Mouse (Mus musculus) bone marrow macrophage, adult 2 months (primary cell): Measurements from ENCODE around the gene Cnpy2. TPM values are rescaled to one million over a fixed set of nuclear protein-coding genes. Genes with fewer than 3 reads are reported as not detected.

Experiments
- H3K27ac ChIP-seq: 2 replicates; pipeline ENCODE4 v1.5.1; 2012; ENCODE audit warnings: low read depth, low read length; ENCODE audit not compliant: insufficient read depth
- H3K4me1 ChIP-seq: 2 replicates; pipeline ENCODE4 v1.6.1; 2012; ENCODE audit warnings: low read length; ENCODE audit not compliant: control insufficient read depth, insufficient read depth
- H3K4me3 ChIP-seq: 2 replicates; pipeline ENCODE4 v1.5.1; 2012; ENCODE audit warnings: mild to moderate bottlenecking, low read length, moderate library complexity; ENCODE audit not compliant: insufficient read depth
- CTCF ChIP-seq: IDR thresholded peaks from 2 replicates; pipeline ENCODE4 v1.5.1; 2012; ENCODE audit warnings: low read depth, mild to moderate bottlenecking, low read length, moderate library complexity
- POLR2A ChIP-seq: IDR thresholded peaks from 2 replicates; pipeline ENCODE4 v1.6.1; 2012; ENCODE audit warnings: mild to moderate bottlenecking, low read depth, low read length, borderline replicate concordance
- polyA plus RNA-seq: library from polyadenylated mRNA; stranded (reverse); fragments of >200 nt; gene quantifications from 2 replicates; pipeline ENCODE4 v1.2.4, GENCODE M21; 2012; ENCODE audit not compliant: missing spikeins, insufficient read depth, insufficient read length

Cnpy2 gene
- polyA plus RNA-seq, 1 experiment, result 78.6 TPM

DNA sequence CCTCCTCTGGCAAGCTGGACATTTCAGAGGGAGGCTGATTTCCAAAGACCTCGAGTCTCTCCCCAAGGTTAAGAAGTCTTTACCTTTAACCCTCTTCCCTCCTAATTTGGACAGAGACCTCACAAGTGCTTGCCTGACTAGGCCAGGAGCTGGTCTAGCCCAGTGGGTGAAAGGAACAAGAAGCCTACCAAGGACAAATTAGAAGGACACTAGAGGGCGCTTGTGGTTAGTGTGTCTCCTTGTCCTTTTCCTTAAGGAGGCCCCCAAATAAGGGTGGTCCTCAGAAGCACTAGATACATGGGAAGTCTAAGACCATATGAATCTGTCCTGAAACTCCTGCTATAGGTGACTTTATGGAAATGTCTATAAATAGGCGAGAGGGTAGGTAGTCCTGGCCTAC lies 40.3 kb downstream of the Cnpy2 start:
- Histone ChIP-seq H3K4me3 (no peak overlapping the region), H3K27ac (no peak overlapping the region), H3K4me1 (peaks cover 2% of the 10 kb centered on the region; the same call in 1 of the 2 replicates)
- TF ChIP-seq POLR2A (no peak), CTCF (peak; percentile 33; the same call in 1 of the 2 replicates)

DNA sequence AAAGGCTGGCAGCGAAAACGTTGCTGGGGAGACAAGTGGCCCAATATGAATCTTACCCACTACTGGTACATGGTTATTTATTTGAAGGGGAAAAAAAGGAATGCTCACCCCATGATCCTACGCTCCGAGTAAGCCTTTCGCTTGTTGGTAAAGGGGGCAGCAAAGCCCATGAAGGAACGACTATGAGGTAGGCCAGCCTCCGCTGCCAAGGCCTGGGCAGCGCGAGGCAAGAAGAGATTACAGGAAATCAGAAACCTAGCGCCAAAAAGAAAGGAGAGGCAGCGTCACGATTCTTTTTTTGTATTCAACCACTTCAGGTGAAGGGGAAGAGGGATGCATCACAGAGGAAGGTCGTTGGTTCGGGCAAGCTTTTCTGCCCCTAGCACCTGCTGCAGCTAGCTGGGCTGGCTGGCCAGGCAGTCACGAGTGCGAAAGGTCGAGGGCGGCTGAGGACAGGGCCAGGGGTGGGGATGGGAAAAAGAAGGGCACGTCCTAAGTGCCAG lies 45.7 kb downstream of the Cnpy2 start:
- peak overlapping the region; percentile 79 for H3K4me3 ChIP-seq
- TF ChIP-seq CTCF (no peak), POLR2A (no peak)
- peak overlapping the region; percentile 61 for H3K27ac ChIP-seq
- H3K4me1 ChIP-seq, result peaks cover 34% of the 10 kb centered on the region

DNA sequence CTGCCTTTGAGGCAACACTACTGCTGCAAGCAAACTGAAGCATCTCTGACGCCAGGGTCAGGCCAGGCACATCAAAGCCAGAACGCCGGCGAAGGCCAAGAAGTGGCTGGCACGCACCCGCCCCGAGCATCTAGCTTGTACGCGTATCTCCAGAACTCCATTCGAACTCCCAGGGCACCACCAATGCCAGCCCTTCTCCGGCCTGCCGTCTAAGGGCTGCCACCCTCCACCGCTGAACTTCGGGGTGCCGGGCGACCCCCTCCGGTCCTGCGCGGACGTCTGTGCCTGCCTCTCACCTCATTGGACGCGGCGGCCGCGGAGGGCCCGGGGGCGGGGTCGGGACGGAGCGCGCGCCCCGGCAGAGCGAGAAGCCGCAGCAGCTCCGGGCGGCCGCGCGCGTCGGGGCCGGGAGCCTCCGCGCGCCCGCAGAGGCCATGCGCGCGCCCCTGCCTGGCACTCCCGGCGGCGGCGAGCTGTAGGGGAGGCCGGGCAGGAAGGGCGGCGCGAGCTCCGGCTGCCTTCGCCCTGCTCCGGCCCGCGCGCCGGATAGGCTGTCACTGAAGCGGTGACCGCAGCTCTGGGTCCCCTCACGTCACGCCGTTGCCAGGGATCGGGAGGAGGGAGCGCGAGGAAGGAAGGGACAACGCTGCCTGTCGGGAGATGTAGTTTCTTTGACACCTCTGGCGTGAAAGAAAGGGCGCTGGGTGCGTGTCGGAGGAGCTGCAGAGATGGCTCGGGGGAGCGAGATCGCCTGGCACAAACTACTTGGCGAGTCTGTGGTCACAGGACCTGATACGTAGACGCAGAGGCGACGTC lies 46.4 kb downstream of the Cnpy2 start, which contains the start of gene Coq10a:
Coq10a (minus strand) TSS at position 596 of the 816 bp plus-strand sequence.
- TF ChIP-seq POLR2A (0 out of 2 replicates have a peak, but pooled peaks have one; percentile 20), CTCF (no peak)
- peak within 1 kb of the TSS; percentile 93 for H3K27ac ChIP-seq
- H3K4me1 ChIP-seq, result peaks cover 35% of the 10 kb centered on the region
- H3K4me3 ChIP-seq, result peak within 1 kb of the TSS; percentile 79

DNA sequence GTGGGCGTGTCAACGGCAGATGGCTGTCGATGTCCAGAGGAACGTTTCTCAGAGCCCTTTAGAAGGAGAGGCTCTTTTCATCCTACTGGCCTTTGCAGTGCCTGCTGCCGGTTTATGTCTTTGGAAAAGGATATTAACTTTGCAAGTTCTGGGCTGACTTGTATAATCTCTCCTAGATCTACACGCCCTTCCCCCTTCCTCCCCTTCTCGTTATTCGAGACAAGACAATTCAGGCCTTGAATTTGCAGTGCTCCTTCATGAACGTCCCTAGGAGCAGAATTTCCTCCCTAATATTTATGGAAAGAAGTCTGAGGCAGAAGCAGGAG lies 46.9 kb downstream of the Cnpy2 start:
- H3K4me3 ChIP-seq, result peak overlapping the region; percentile 79
- no peak for TF ChIP-seq POLR2A
- TF ChIP-seq CTCF, result no peak

DNA sequence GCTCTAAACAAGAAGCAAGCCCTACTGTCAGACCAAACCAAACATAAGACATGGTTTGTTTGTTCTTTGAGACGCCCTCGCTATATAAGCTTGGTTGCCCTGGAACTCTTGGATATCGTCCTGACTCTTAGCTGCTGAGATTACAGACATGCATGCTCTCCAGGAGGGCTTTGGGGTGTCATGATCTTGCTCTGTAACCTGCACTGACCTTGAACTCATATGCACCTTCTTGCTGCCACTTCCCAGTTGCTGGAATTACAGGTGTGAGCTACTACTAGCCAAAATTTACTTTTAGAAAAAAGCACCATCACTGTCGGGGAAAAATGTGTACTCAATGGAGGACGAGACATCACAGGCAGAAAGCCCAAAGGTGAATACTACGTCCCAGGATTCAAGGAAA lies 47.3 kb downstream of the Cnpy2 start:
- H3K4me1 ChIP-seq, result peaks cover 42% of the 10 kb centered on the region
- peak overlapping the region; percentile 79 for H3K4me3 ChIP-seq
- H3K27ac ChIP-seq, result peak overlapping the region; percentile 93
- TF ChIP-seq POLR2A (no peak), CTCF (no peak)

More for the DNA sequence above, 46.9 kb downstream of the Cnpy2 start:
- Histone ChIP-seq H3K4me1 (peaks cover 40% of the 10 kb centered on the region), H3K27ac (peak overlapping the region; percentile 93)

DNA sequence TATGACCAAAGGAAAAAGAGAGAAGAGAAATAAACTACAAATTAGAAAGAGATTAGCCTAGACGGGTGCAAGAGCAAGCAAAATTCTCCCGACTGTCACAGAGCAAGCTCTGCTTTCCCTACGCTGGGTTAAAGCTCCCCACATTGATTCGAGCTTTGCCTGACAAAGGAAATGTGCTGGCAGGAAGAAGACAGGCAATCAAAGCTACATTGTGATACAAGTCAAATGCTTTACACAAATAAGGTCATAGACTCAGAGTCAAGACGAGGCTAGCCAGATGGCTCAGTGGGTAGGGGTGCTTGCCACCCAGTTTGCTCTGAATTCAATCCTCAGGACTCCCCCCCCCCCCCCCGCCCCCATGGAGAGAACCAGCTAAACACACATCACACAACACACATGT lies 47.8 kb downstream of the Cnpy2 start:
- no peak overlapping the region; the same call in 1 of the 2 replicates for H3K4me3 ChIP-seq
- TF ChIP-seq CTCF (no peak), POLR2A (no peak)
- peak overlapping the region; percentile 93; the same call in 1 of the 2 replicates for H3K27ac ChIP-seq
- H3K4me1 ChIP-seq, result peaks cover 42% of the 10 kb centered on the region

DNA sequence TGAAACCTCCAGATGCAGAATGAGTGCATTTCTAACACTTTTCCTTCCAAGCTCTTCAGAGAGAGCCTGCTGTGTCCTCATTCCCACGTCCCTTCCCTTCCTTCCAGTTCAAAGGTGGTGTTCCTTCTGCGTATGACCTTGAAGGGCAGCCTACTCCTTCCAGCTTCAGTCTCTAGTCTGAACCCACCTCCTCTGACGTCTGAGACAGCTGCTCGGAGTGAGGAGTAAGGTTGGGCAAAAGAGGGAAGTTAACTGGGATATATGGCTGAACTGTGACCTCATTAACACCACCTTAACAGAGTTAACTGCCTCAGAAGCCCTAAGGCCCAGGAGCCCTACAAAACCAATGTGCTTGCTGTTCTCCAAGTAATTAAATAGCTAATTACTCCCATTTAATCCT lies 48.3 kb downstream of the Cnpy2 start:
- H3K4me3 ChIP-seq, result no peak overlapping the region; the same call in 1 of the 2 replicates
- H3K27ac ChIP-seq, result peak overlapping the region; percentile 43
- no peak for TF ChIP-seq CTCF
- TF ChIP-seq POLR2A, result no peak
- H3K4me1 ChIP-seq, result peaks cover 42% of the 10 kb centered on the region

DNA sequence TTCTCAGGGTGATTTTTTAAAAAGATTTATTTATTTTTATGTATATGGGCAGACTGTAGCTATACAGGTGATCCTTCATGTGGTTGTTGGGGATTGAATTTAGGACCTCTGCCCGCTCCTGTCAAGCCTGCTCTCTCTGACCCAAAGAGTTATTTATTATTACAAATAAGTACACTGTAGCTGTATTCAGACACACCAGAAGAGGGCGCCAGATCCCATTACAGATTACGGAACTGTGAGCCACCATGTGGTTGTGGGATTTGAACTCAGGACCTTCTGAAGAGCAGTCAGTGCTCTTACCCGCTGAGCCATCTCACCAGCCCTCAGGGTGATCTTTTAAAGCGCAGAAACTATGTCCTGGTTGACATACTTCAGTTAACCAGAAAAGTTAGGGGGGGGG lies 49.9 kb downstream of the Cnpy2 start:
- Histone ChIP-seq H3K4me1 (peaks cover 50% of the 10 kb centered on the region), H3K27ac (peak overlapping the region; percentile 58)

DNA sequence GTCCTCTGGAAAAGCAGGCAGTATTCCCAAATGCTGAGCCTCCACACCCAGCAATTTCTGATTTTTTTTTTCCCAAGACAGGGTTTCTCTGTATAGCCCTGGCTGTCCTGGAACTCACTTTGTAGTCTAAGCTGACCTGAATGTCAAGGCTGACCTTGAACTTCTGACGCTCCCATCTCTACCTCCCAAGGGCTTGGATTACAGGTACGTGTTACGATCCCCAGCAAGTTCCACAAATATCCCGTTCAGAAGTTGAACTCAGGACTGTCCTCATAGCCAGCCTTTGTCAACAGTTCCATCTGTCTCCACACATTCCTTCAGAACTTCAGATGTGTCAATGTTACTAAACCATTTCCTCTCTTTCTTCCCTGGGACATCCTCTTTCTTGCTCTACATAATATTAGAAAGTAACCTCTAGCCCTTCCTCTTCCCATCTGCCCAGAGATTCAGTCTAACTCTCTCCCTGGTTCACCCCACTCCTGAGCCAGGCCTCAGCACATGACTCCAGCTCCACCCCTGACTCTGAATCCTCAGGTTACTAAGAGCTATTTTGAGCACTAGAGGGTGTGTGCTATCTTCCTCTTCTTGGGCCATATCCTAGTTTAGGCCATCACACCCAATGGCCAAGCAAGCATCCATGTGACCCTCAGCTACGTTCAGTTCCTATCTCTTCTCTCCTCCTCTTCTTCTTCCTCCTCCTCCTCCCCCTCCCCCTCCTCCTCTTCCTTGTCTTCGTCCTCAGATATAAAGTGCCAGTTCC lies 50.9 kb downstream of the Cnpy2 start:
- Histone ChIP-seq H3K4me1 (peaks cover 48% of the 10 kb centered on the region), H3K4me3 (no peak overlapping the region), H3K27ac (peak overlapping the region; percentile 96)
- TF ChIP-seq POLR2A (no peak), CTCF (no peak)

More for the DNA sequence above, 49.9 kb downstream of the Cnpy2 start:
- no peak overlapping the region for H3K4me3 ChIP-seq
- TF ChIP-seq POLR2A (no peak), CTCF (peak; percentile 47)
